10 mouse cellular contexts compared by ENCODE assay signal in genomic region chr2:10366284-10366683, GRCm38 (mm10). TPM values are rescaled to one million over a fixed set of nuclear protein-coding genes. Genes with fewer than 3 reads are reported as not detected.
DNase-seq lines count a peak whose midpoint lies in the region; ATAC-seq and TF ChIP-seq lines count a peak whose summit lies in the region.
"Had no signal": no experiment of that assay in that cellular context is flagged by ENCODE, and none has a peak within 500 bp of the region (broad histone marks: within the 10 kb centered on the region; RNA-seq: fewer than 3 reads in every experiment).

No protein-coding gene starts in this region.

- TF ChIP-seq CTCF in heart, postnatal 0 days (IDR thresholded peaks at IDR 0.05; ENCODE audit: low read depth), result peak; percentile 42

- no peak for ATAC-seq in heart, postnatal 0 days (ENCODE audit: insufficient read depth, low read depth)

- TF ChIP-seq EP300 in heart, postnatal 0 days (IDR thresholded peaks at IDR 0.05; ENCODE audit: low read depth), result no peak

- H3K27me3 ChIP-seq in heart, postnatal 0 days (ENCODE audit: control insufficient read depth, insufficient read depth, low read length), result peaks cover 49% of the 10 kb centered on the region

- H3K4me1 ChIP-seq in heart, postnatal 0 days (ENCODE audit: control insufficient read depth, insufficient read depth), result no peaks in the 10 kb centered on the region
- H3K4me1 ChIP-seq: embryonic facial prominence, embryonic 12.5 days; liver, embryonic 13.5 days had no signal

- 18% methylated on average over 2 of the region's 2 CpGs for WGBS in heart, postnatal 0 days

- no peak overlapping the region for H3K4me2 ChIP-seq in heart, postnatal 0 days (ENCODE audit: low read depth, low read length)
- H3K4me2 ChIP-seq: embryonic facial prominence, embryonic 12.5 days; liver, embryonic 13.5 days had no signal

- no peaks in the 10 kb centered on the region for H3K9me3 ChIP-seq in heart, postnatal 0 days (replicated peaks; ENCODE audit: control insufficient read depth, low read length)
- H3K9me3 ChIP-seq: embryonic facial prominence, embryonic 12.5 days; liver, embryonic 13.5 days had no signal

- no peak overlapping the region for H3K27ac ChIP-seq in heart, postnatal 0 days (ENCODE audit: low read depth)
- H3K27ac ChIP-seq: embryonic facial prominence, embryonic 12.5 days; liver, embryonic 13.5 days had no signal

- H3K9ac ChIP-seq in heart, postnatal 0 days (replicated peaks; ENCODE audit: low read depth, low read length), result no peak overlapping the region
- H3K9ac ChIP-seq: embryonic facial prominence, embryonic 12.5 days; liver, embryonic 13.5 days had no signal

- intact Hi-C loops in heart, postnatal 14 days (cut with DNase I), result loop anchor here (5.0 kb wide), 1 partner anchor 461 kb away; no protein-coding TSS in a partner anchor

- DNase-seq in heart, postnatal 0 days (ENCODE audit: low spot score), result no peak
- DNase-seq in heart, postnatal 14 days, result no peak
- DNase-seq in lung, postnatal 10 days, result peak; percentile 2
- no peak for DNase-seq in lung, postnatal 14 days
- DNase-seq in Muller cell, postnatal 12 days (ENCODE audit: inconsistent ontology term), result peak; percentile 7
- DNase-seq in naive thymus-derived CD4-positive, alpha-beta T cell, adult 2 months (ENCODE audit: low read depth), result peak; percentile 72
- no peak for DNase-seq in spleen, adult 18-20 months
- DNase-seq in cerebellum, adult 11-12 months, result no peak
- DNase-seq: liver, embryonic 13.5 days had no signal

- H3K36me3 ChIP-seq in heart, postnatal 0 days (replicated peaks; ENCODE audit: control insufficient read depth, insufficient read depth, low read length), result no peaks in the 10 kb centered on the region
- H3K36me3 ChIP-seq: embryonic facial prominence, embryonic 12.5 days; liver, embryonic 13.5 days had no signal

- H3K4me3 ChIP-seq in heart, postnatal 0 days (ENCODE audit: low read depth, low read length), result no peak overlapping the region
- H3K4me3 ChIP-seq: embryonic facial prominence, embryonic 12.5 days; liver, embryonic 13.5 days had no signal

RNA-seq across cellular contexts. Expression of gene Sfmbt2, which starts 4.0 kb away (rescaled TPM):
- total RNA-seq in heart, postnatal 0 days (2014; rRNA removed; ENCODE audit: low replicate concordance), result 0.54 and 1.9 TPM in 2 replicates
- polyA plus RNA-seq in heart, postnatal 0 days (2015; fragmentation: Nextera tagmentation; extraction: Ambion mirVana), result 0.51 and 0.66 TPM in 2 replicates
- under 1 TPM; 0.56 to 0.69 TPM for total RNA-seq in heart, postnatal 14 days (2021)

Comparison
In these comparisons a context has a peak if more than half of its experiments do, and no peak if none do; other contexts are left out.
1. DNase-seq: peak in lung, postnatal 10 days (single experiment), Muller cell, postnatal 12 days (single experiment) and naive thymus-derived CD4-positive, alpha-beta T cell, adult 2 months (single experiment); none in heart, postnatal 0 days (single experiment), heart, postnatal 14 days (0 of 2), lung, postnatal 14 days (single experiment), spleen, adult 18-20 months (0 of 2) and cerebellum, adult 11-12 months (single experiment).